Mouse (Mus musculus) heart, adult 2 months (tissue): Measurements from ENCODE around the gene Gpr89. TPM values are rescaled to one million over a fixed set of nuclear protein-coding genes. Genes with fewer than 3 reads are reported as not detected.

Source experiments
- DNase-seq, 2 experiments: peaks; one replicate each; pipeline ENCODE4 v3.0.0; 2021
- H3K27ac ChIP-seq: fragments of 200-600 bp; 2 replicates; pipeline ENCODE4 v1.8.1; 2022
- H3K27me3 ChIP-seq: fragments of 200-500 bp; 2 replicates; pipeline ENCODE4 v1.6.1; 2012; ENCODE audit warnings: mild to moderate bottlenecking, low read length, inconsistent platforms, mixed read lengths; ENCODE audit not compliant: control insufficient read depth, insufficient read depth
- H3K36me3 ChIP-seq: fragments of 200-500 bp; 2 replicates; pipeline ENCODE4 v1.6.1; 2012; ENCODE audit warnings: low read length, inconsistent platforms; ENCODE audit not compliant: control insufficient read depth, insufficient read depth
- H3K4me1 ChIP-seq: fragments of 200-500 bp; 2 replicates; pipeline ENCODE4 v1.6.1; 2011; ENCODE audit warnings: low read length; ENCODE audit not compliant: control insufficient read depth, insufficient read depth
- H3K4me3 ChIP-seq: fragments of 200-600 bp; 2 replicates; pipeline ENCODE4 v1.8.1; 2022
- H3K79me2 ChIP-seq: fragments of 200-500 bp; replicated peaks from 2 replicates; pipeline ENCODE4 v1.6.1; 2012; ENCODE audit warnings: mild to moderate bottlenecking, inconsistent platforms, low read length, moderate library complexity, mixed read lengths; ENCODE audit not compliant: control insufficient read depth, insufficient read depth
- H3K9ac ChIP-seq: fragments of 200-500 bp; 2 replicates; pipeline ENCODE4 v1.6.1; 2012; ENCODE audit warnings: low read depth, mild to moderate bottlenecking, control low read depth, inconsistent platforms, low read length, mixed read lengths
- CTCF ChIP-seq: fragments of 200-600 bp; IDR thresholded peaks from 2 replicates; pipeline ENCODE4 v1.8.1; 2022; ENCODE audit warnings: antibody characterized with exemption, mild to moderate bottlenecking, moderate library complexity
- EP300 ChIP-seq: fragments of 200-500 bp; IDR thresholded peaks from 2 replicates; pipeline ENCODE4 v1.6.1; 2011; ENCODE audit warnings: low read depth, low read length, control low read depth; ENCODE audit not compliant: insufficient read depth
- POLR2A ChIP-seq: fragments of 200-500 bp; IDR thresholded peaks from 2 replicates; pipeline ENCODE4 v1.6.1; 2011; ENCODE audit warnings: mild to moderate bottlenecking, low read depth, low read length, control low read depth; ENCODE audit not compliant: insufficient read depth
- WGBS: fragments of 180-500 bp; shearing (Covaris S2); methylation state at CpG from one replicate; pipeline ENCODE4 v1.1.7; 2018; 5-methylcytosine and 5-hydroxymethylcytosine counted together
- intact Hi-C: fragments of 180-260 bp; cut with DNase I; formaldehyde crosslinking; loops from one replicate; pipeline ENCODE4 v1.15.1; 2025
- polyA plus RNA-seq: library from polyadenylated mRNA; depleted of rRNA; stranded (reverse); fragments of >200 nt; gene quantifications from 2 replicates; pipeline ENCODE4 v1.2.3, GENCODE M21; 2012
- total RNA-seq, 2 experiments: library from RNA; stranded (reverse); gene quantifications; 2 replicates each; pipeline ENCODE4 v1.2.3; 2021

The Gpr89 gene
- total and polyA plus RNA-seq, 3 experiments, result 16.2 to 24.2 (median 22.9) TPM

DNA sequence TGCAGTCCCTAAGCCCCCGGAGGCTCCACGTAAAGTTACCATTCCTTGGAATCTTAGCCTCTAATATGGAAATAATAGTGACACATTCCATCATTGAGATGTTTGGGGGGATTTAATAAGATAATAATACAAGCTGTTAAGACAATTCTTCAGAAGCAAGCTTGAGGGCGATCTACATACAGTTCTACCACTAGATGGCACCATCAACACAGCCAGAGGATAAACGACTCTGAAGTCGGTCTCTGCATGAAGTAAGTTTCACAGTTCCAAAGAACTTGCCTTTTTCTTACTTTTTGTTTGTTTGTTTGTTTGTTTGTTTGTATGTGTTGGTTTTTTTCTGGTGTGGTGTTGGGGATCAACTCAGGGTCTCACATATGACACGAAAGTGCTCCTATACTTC, 31.1 kb upstream of the Gpr89 start:
- TF ChIP-seq CTCF, result peak; percentile 87
- TF ChIP-seq POLR2A, result no peak
- TF ChIP-seq EP300, result no peak
- H3K4me1 ChIP-seq, result no peaks in the 10 kb centered on the region
- no peak for DNase-seq
- H3K79me2 ChIP-seq, result no peaks in the 10 kb centered on the region
- H3K27ac ChIP-seq, result no peak overlapping the region
- no peaks in the 10 kb centered on the region for H3K36me3 ChIP-seq
- H3K27me3 ChIP-seq, result no peaks in the 10 kb centered on the region
- H3K4me3 ChIP-seq, result no peak overlapping the region
- no peak overlapping the region for H3K9ac ChIP-seq
- intact Hi-C loops, result loop anchor here (1.0 to 5.0 kb wide), 3 partner anchors 126 to 651 kb away; no protein-coding TSS in a partner anchor
- WGBS, result 9% methylated on average over 6 of the region's 6 CpGs

DNA sequence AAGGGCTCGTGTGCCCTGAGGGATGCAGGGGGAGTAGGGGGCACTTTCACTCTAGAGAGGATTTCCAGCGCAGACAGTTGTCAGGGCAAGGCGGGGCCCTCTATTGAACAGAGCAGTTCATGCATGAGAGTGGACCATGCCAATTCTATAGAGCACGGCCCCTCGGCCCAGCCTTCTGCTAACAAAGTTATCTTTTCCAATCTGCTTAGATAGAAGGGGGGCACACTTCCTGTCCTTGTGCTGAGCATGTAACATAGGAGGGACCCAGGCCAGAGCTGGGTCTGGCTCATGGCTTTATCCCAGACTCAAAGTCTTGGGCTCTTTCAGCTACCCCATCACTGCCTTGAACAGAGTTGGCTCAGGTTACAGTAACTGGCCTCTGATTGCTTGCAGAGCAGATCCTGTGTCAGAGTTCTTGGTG, 26.1 kb upstream of the Gpr89 start:
- Histone ChIP-seq H3K36me3 (no peaks in the 10 kb centered on the region), H3K79me2 (no peaks in the 10 kb centered on the region), H3K4me1 (no peaks in the 10 kb centered on the region), H3K9ac (no peak overlapping the region), H3K4me3 (no peak overlapping the region), H3K27ac (no peak overlapping the region), H3K27me3 (no peaks in the 10 kb centered on the region)
- intact Hi-C loops, result no loop called here
- WGBS, result 33% methylated on average over 5 of the region's 5 CpGs
- no peak for DNase-seq
- TF ChIP-seq POLR2A (no peak), EP300 (no peak), CTCF (no peak)

DNA sequence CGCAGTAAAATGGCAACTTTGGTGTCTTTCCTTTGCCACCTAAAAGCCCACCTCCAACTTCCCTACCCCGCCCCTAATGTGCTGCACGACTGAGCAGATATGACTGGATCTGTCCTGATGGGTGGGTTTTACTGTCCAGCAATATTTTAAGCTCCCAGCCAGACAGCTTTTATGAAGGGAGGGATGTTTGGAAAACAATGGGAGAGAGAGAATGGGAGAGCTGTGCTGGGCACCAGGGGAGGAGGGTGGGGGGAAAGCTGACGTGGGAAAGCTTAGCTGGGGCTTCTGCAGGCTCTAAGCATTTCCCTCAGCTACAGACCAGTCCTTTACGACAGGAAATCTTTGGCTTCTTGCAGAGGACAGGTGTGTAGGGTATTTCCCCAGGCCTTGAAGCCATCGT, 20.8 kb upstream of the Gpr89 start, which contains the start of gene Gja8:
TSS of gene Gja8 (minus strand) at position 101 of the 400 bp plus-strand sequence.
- DNase-seq, result no peak
- no peak within 1 kb of the TSS for H3K4me3 ChIP-seq
- intact Hi-C loops, result no loop called here
- no peak within 1 kb of the TSS for H3K9ac ChIP-seq
- no peaks in the 10 kb centered on the region for H3K36me3 ChIP-seq
- WGBS, result 70% methylated on average over 6 of the region's 6 CpGs
- TF ChIP-seq CTCF (no peak), EP300 (no peak), POLR2A (no peak)
- H3K79me2 ChIP-seq, result no peaks in the 10 kb centered on the region
- H3K27me3 ChIP-seq, result no peaks in the 10 kb centered on the region
- no peaks in the 10 kb centered on the region for H3K4me1 ChIP-seq
- no peak within 1 kb of the TSS for H3K27ac ChIP-seq

DNA sequence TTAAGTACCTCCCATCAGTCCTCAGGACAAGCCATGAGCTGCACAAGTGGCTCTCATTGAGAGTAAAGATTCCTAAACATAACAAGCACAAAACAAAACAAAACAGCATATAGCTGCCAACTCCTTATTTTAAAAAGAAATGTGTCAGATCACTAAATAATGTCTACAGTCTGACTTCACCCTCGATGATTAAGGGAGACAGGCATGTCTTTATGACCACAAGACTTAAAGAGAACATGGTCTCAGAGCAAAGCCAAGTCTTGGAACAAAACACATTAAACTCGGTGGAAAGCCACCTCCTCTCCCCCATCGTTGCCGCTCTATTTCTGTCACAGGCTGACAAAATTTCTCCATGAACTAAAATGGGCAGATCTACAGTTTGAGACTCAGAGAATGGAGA, 19.5 kb upstream of the Gpr89 start:
- WGBS, result 61% methylated on average over 4 of the region's 4 CpGs
- no peak overlapping the region for H3K9ac ChIP-seq

DNA sequence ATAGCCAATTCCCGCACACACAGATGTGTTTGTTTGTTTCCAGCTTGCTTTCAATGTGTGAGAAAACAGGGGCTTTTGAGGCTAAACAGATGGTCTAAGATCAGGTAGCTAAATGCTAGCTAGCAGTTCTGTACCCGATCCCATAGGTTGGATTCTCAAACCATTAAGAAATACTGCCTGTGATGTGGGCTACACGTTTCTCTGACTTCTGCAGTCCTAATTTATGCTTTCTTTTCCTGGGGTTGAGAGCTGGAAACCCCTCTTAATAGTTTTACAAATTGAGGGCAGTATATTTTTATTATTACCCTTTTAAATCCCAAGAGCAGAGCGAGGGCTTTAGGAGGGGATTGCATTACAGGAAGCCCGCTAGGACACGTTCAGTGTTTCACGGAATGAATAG, 15.8 kb upstream of the Gpr89 start:
- intact Hi-C loops, result no loop called here
- Histone ChIP-seq H3K36me3 (no peaks in the 10 kb centered on the region), H3K27ac (no peak overlapping the region), H3K4me1 (no peaks in the 10 kb centered on the region), H3K27me3 (no peaks in the 10 kb centered on the region), H3K4me3 (no peak overlapping the region), H3K9ac (no peak overlapping the region), H3K79me2 (no peaks in the 10 kb centered on the region)
- DNase-seq, result no peak
- TF ChIP-seq POLR2A (no peak), EP300 (no peak), CTCF (no peak)
- 73% methylated on average over 7 of the region's 7 CpGs for WGBS

More for the DNA sequence above, 19.5 kb upstream of the Gpr89 start:
- Histone ChIP-seq H3K27me3 (no peaks in the 10 kb centered on the region), H3K4me1 (no peaks in the 10 kb centered on the region), H3K36me3 (no peaks in the 10 kb centered on the region), H3K4me3 (no peak overlapping the region), H3K27ac (no peak overlapping the region), H3K79me2 (no peaks in the 10 kb centered on the region)
- no peak for DNase-seq
- TF ChIP-seq CTCF (no peak), EP300 (no peak), POLR2A (no peak)
- intact Hi-C loops, result no loop called here

DNA sequence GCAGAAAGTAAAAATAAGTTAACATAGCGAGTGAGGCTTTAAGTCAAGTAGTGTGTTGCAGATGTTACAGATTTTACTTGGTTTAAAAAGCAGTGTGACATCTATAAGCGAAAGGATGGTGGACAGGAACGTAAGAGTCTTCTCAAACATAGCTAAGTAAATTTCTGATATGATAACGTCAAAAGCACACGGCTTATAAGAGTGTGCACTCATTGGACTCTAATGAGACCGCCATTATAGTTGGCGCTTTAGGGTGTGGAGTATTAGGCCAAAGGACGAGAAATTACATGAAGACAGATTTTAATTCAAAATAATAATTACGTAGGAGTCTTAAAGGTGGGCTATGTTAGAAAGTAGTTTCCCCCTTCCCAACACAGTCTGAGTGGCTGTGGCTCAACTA, 446 bp upstream of the Gpr89 start:
- Histone ChIP-seq H3K79me2 (no peaks in the 10 kb centered on the region), H3K27ac (peak overlapping the region; percentile 51), H3K36me3 (no peaks in the 10 kb centered on the region), H3K4me1 (no peaks in the 10 kb centered on the region; the same call in 1 of the 2 replicates), H3K27me3 (no peaks in the 10 kb centered on the region), H3K9ac (no peak overlapping the region), H3K4me3 (peak overlapping the region; percentile 94)
- WGBS, result 36% methylated on average over 9 of the region's 9 CpGs
- no peak for TF ChIP-seq POLR2A
- no peak for TF ChIP-seq EP300
- TF ChIP-seq CTCF, result no peak
- no peak for DNase-seq
- intact Hi-C loops, result no loop called here
